8 mouse cellular contexts compared by ENCODE assay signal in genomic region chr12:111670976-111671375, GRCm38 (mm10). TPM values are rescaled to one million over a fixed set of nuclear protein-coding genes. Genes with fewer than 3 reads are reported as not detected.
DNase-seq lines count a peak whose midpoint lies in the region; ATAC-seq and TF ChIP-seq lines count a peak whose summit lies in the region.

No protein-coding gene starts in this region.

- TF ChIP-seq CTCF in gastrocnemius, adult 2 months (IDR thresholded peaks at IDR 0.05), result no peak
- no peak for TF ChIP-seq CTCF in thymus, adult 2 months (IDR thresholded peaks at IDR 0.05; ENCODE audit: borderline replicate concordance, control insufficient read depth, extremely low read depth, insufficient read depth, low read length, poor library complexity)

- peaks cover 27% of the 10 kb centered on the region for H3K4me1 ChIP-seq in thymus, adult 2 months (replicated peaks; ENCODE audit: control insufficient read depth, insufficient read depth, low read length)
- peaks cover 34% of the 10 kb centered on the region for H3K4me1 ChIP-seq in liver, embryonic 11.5 days (replicated peaks; ENCODE audit: control insufficient read depth, insufficient read depth, low read length)

- peak overlapping the region; percentile 94 for H3K27ac ChIP-seq in gastrocnemius, adult 2 months
- H3K27ac ChIP-seq in thymus, adult 2 months (ENCODE audit: control insufficient read depth, insufficient read depth, low read length), result no peak overlapping the region
- H3K27ac ChIP-seq in liver, embryonic 11.5 days (ENCODE audit: low read depth, low read length), result no peak overlapping the region

- no peaks in the 10 kb centered on the region for H3K9me3 ChIP-seq in liver, embryonic 11.5 days (ENCODE audit: control insufficient read depth, low read length)

- peak overlapping the region; percentile 26; the same call in 1 of the 2 replicates for H3K9ac ChIP-seq in liver, embryonic 11.5 days (ENCODE audit: low read depth, low read length)

- no peaks in the 10 kb centered on the region for H3K36me3 ChIP-seq in thymus, adult 2 months (ENCODE audit: control insufficient read depth, insufficient read depth, low read length)
- no peaks in the 10 kb centered on the region for H3K36me3 ChIP-seq in liver, embryonic 11.5 days (ENCODE audit: control insufficient read depth, insufficient read depth, low read length)

- ATAC-seq in liver, embryonic 11.5 days (replicated peaks; ENCODE audit: low FRiP score), result no peak

- peaks cover 20% of the 10 kb centered on the region; the same call in 1 of the 2 replicates for H3K27me3 ChIP-seq in thymus, adult 2 months (ENCODE audit: control insufficient read depth, insufficient read depth, low read length)
- H3K27me3 ChIP-seq in liver, embryonic 11.5 days (replicated peaks; ENCODE audit: control insufficient read depth, insufficient read depth, low read length), result peaks cover 46% of the 10 kb centered on the region

- H3K4me3 ChIP-seq in gastrocnemius, adult 2 months, result peak overlapping the region; percentile 83
- peak overlapping the region; percentile 51 for H3K4me3 ChIP-seq in thymus, adult 2 months (ENCODE audit: control insufficient read depth, insufficient read depth, low read length)
- H3K4me3 ChIP-seq in liver, embryonic 11.5 days (ENCODE audit: low read depth, low read length), result peak overlapping the region; percentile 56

- no peak for TF ChIP-seq POLR2A in thymus, adult 2 months (IDR thresholded peaks at IDR 0.05; ENCODE audit: control insufficient read depth, extremely low read depth, insufficient read depth, low read length, poor library complexity)

- intact Hi-C loops in gastrocnemius, adult 2 months (cut with DNase I), result no loop called here

- H3K4me2 ChIP-seq in liver, embryonic 11.5 days, result peak overlapping the region; percentile 80

- DNase-seq in gastrocnemius, adult 2 months, result peak; percentile 46
- DNase-seq in gastrocnemius, postnatal 25 days, result no peak
- no peak for DNase-seq in thymus, adult 2 months
- DNase-seq in thymus, postnatal 25 days, result no peak
- no peak for DNase-seq in liver, embryonic 11.5 days (ENCODE audit: low spot score)
- no peak for DNase-seq in left cerebral cortex, adult 8-10 months (ENCODE audit: low spot score in 2 of 2)
- DNase-seq in urinary bladder, postnatal 36 days (ENCODE audit: low spot score in 2 of 2), result no peak
- no peak for DNase-seq in layer of hippocampus, adult 18-20 months (ENCODE audit: low spot score in 2 of 2)

- 6% methylated on average over 35 of the region's 35 CpGs for WGBS in thymus, adult 2 months
- WGBS in liver, embryonic 11.5 days, result 2% methylated on average over 35 of the region's 35 CpGs

RNA-seq across cellular contexts. Expression of gene Ckb, which starts 1.2 kb away (rescaled TPM):
- 10 to 100 TPM in 1 of 2 experiments, 1 to 10 TPM in 1; 6.7 to 10.8 TPM for total RNA-seq in gastrocnemius, adult 2 months (2021)
- total RNA-seq in gastrocnemius, postnatal 25 days (2021), result 10 to 100 TPM; 14.9 to 15.6 TPM
- polyA plus RNA-seq in thymus, adult 2 months (2012; rRNA removed), result 107 and 119 TPM in 2 replicates
- 91.3 and 94.1 TPM in 2 replicates for polyA plus RNA-seq in liver, embryonic 11.5 days (2014; fragmentation: Nextera tagmentation; extraction: Ambion mirVana)
- 1,000 to 10,000 TPM; 1,860 to 1,987 (median 1,908) TPM for total RNA-seq in left cerebral cortex, adult 8-10 months (2022)
- total RNA-seq in layer of hippocampus, adult 18-20 months (2021), result 1,000 to 10,000 TPM; 1,388 to 1,396 TPM

RNA-seq across cellular contexts. Expression of gene Trmt61a, which starts 6.9 kb away (rescaled TPM):
- 1 to 10 TPM; 3.1 to 3.8 TPM for total RNA-seq in gastrocnemius, adult 2 months (2021)
- total RNA-seq in gastrocnemius, postnatal 25 days (2021), result 1 to 10 TPM; 2.7 to 2.9 TPM
- 40.4 and 47.2 TPM in 2 replicates for polyA plus RNA-seq in thymus, adult 2 months (2012; rRNA removed)
- polyA plus RNA-seq in liver, embryonic 11.5 days (2014; fragmentation: Nextera tagmentation; extraction: Ambion mirVana), result 16.8 and 21.0 TPM in 2 replicates
- 10 to 100 TPM; 18.6 to 22.6 (median 20.8) TPM for total RNA-seq in left cerebral cortex, adult 8-10 months (2022)
- 10 to 100 TPM; 18.5 to 18.8 TPM for total RNA-seq in layer of hippocampus, adult 18-20 months (2021)

RNA-seq across cellular contexts. Expression of gene Bag5, which starts 42.1 kb away (rescaled TPM):
- 10 to 100 TPM; 14.7 to 19.2 TPM for total RNA-seq in gastrocnemius, adult 2 months (2021)
- 10 to 100 TPM; 10.9 to 14.6 TPM for total RNA-seq in gastrocnemius, postnatal 25 days (2021)
- 12.8 and 16.6 TPM in 2 replicates for polyA plus RNA-seq in thymus, adult 2 months (2012; rRNA removed)
- polyA plus RNA-seq in liver, embryonic 11.5 days (2014; fragmentation: Nextera tagmentation; extraction: Ambion mirVana), result 41.0 and 44.7 TPM in 2 replicates
- total RNA-seq in left cerebral cortex, adult 8-10 months (2022), result 10 to 100 TPM; 59.0 to 65.9 (median 59.6) TPM
- 10 to 100 TPM; 54.9 to 58.5 TPM for total RNA-seq in layer of hippocampus, adult 18-20 months (2021)

RNA-seq across cellular contexts. Expression of gene Apopt1, which starts 42.1 kb away (rescaled TPM):
- total RNA-seq in gastrocnemius, adult 2 months (2021), result 10 to 100 TPM; 37.4 to 46.7 TPM
- total RNA-seq in gastrocnemius, postnatal 25 days (2021), result 10 to 100 TPM; 37.7 to 38.9 TPM
- 32.3 and 38.8 TPM in 2 replicates for polyA plus RNA-seq in thymus, adult 2 months (2012; rRNA removed)
- polyA plus RNA-seq in liver, embryonic 11.5 days (2014; fragmentation: Nextera tagmentation; extraction: Ambion mirVana), result 60.3 and 67.7 TPM in 2 replicates
- total RNA-seq in left cerebral cortex, adult 8-10 months (2022), result 10 to 100 TPM; 38.6 to 41.1 (median 39.6) TPM
- total RNA-seq in layer of hippocampus, adult 18-20 months (2021), result 10 to 100 TPM; 32.9 to 37.4 TPM

Comparison
In these comparisons a context has a peak if more than half of its experiments do, and no peak if none do; other contexts are left out.
1. RNA of gene Ckb, which starts 1.2 kb away (total RNA-seq): 1,860 to 1,987 TPM in left cerebral cortex, adult 8-10 months and 1,388 to 1,396 TPM in layer of hippocampus, adult 18-20 months; 14.9 to 15.6 TPM in gastrocnemius, postnatal 25 days and 6.7 to 10.8 TPM in gastrocnemius, adult 2 months; every median in the first group is over 10 times any median in the second.
2. RNA of gene Trmt61a, which starts 6.9 kb away (total RNA-seq): 18.6 to 22.6 TPM in left cerebral cortex, adult 8-10 months and 18.5 to 18.8 TPM in layer of hippocampus, adult 18-20 months; 3.1 to 3.8 TPM in gastrocnemius, adult 2 months and 2.7 to 2.9 TPM in gastrocnemius, postnatal 25 days; every median in the first group is over 4 times any median in the second.
3. Peak in every context shown above with its lines, with median percentiles within 50 percentile points of each other: H3K4me3 ChIP-seq.